Mouse (Mus musculus) intestine, embryonic 14.5 days (tissue): ENCODE results near the gene Sorcs3. TPM values are rescaled to one million over a fixed set of nuclear protein-coding genes. Genes with fewer than 3 reads are reported as not detected.

ENCODE experiments used
- ATAC-seq: fragments of 200-750 bp; cut with Nextera tagmentation; replicated peaks from 2 replicates; pipeline ENCODE4 v1.8.0; 2017; ENCODE audit warnings: low read depth, moderate number of reproducible peaks, moderate TSS enrichment, moderate library complexity; ENCODE audit not compliant: low FRiP score, low TSS enrichment
- DNase-seq: peaks from one replicate; pipeline ENCODE4 v3.0.0-alpha.2; 2018; ENCODE audit warnings: low spot score
- H3K27ac ChIP-seq: fragments of 300-500 bp; sonication (generic); 2 replicates; pipeline ENCODE4 v1.5.1; 2014; ENCODE audit warnings: low read depth, mild to moderate bottlenecking, control low read depth
- H3K27me3 ChIP-seq: fragments of 300-500 bp; sonication (generic); replicated peaks from 2 replicates; pipeline ENCODE4 v1.6.1; 2014; ENCODE audit warnings: low read length, control low read depth; ENCODE audit not compliant: control insufficient read depth, insufficient read depth
- H3K36me3 ChIP-seq: fragments of 300-500 bp; sonication (generic); 2 replicates; pipeline ENCODE4 v1.6.1; 2014; ENCODE audit warnings: low read length, control low read depth; ENCODE audit not compliant: control insufficient read depth, insufficient read depth
- H3K4me1 ChIP-seq: fragments of 300-500 bp; sonication (generic); replicated peaks from 2 replicates; pipeline ENCODE4 v1.6.1; 2014; ENCODE audit warnings: low read length, control low read depth, mixed read lengths; ENCODE audit not compliant: control insufficient read depth, insufficient read depth
- H3K4me2 ChIP-seq: fragments of 300-500 bp; sonication (generic); 2 replicates; pipeline ENCODE4 v1.6.1; 2014; ENCODE audit warnings: low read length
- H3K4me3 ChIP-seq: fragments of 300-500 bp; sonication (generic); 2 replicates; pipeline ENCODE4 v1.5.1; 2014; ENCODE audit warnings: low read depth, low read length, control low read depth, mixed read lengths
- H3K9ac ChIP-seq: fragments of 300-500 bp; sonication (generic); 2 replicates; pipeline ENCODE4 v1.6.1; 2014; ENCODE audit warnings: mild to moderate bottlenecking, low read length
- H3K9me3 ChIP-seq: fragments of 300-500 bp; sonication (generic); 2 replicates; pipeline ENCODE4 v1.6.1; 2016; ENCODE audit warnings: low read length, control low read depth; ENCODE audit not compliant: control insufficient read depth
- WGBS: fragments of 180-500 bp; shearing (Covaris S2); extraction: QIAGEN DNeasy Blood & Tissue Kit; methylation state at CpG from one replicate; pipeline ENCODE4 v1.1.7; 2014; 5-methylcytosine and 5-hydroxymethylcytosine counted together
- polyA plus RNA-seq: library from polyadenylated mRNA; unstranded; fragments of >200 nt; fragmentation: Nextera tagmentation; extraction: Ambion mirVana; gene quantifications from 2 replicates; pipeline ENCODE4 v1.2.1, GENCODE M21; 2014

Gene Sorcs3
- polyA plus RNA-seq, 1 experiment from 2014 or later, result 0.58 TPM

GRCm38 (mm10) chr19:48703763-48704162 is 497.9 kb downstream of the Sorcs3 start:
- no peak for ATAC-seq
- DNase-seq, result no peak
- H3K4me2 ChIP-seq, result no peak overlapping the region
- H3K36me3 ChIP-seq, result no peaks in the 10 kb centered on the region
- H3K27ac ChIP-seq, result no peak overlapping the region
- H3K4me1 ChIP-seq, result peaks cover 6% of the 10 kb centered on the region; the same call in 1 of the 2 replicates
- WGBS, result 81% methylated on average over 2 of the region's 2 CpGs
- no peaks in the 10 kb centered on the region for H3K27me3 ChIP-seq
- no peak overlapping the region for H3K4me3 ChIP-seq
- no peaks in the 10 kb centered on the region for H3K9me3 ChIP-seq
- no peak overlapping the region for H3K9ac ChIP-seq

DNA sequence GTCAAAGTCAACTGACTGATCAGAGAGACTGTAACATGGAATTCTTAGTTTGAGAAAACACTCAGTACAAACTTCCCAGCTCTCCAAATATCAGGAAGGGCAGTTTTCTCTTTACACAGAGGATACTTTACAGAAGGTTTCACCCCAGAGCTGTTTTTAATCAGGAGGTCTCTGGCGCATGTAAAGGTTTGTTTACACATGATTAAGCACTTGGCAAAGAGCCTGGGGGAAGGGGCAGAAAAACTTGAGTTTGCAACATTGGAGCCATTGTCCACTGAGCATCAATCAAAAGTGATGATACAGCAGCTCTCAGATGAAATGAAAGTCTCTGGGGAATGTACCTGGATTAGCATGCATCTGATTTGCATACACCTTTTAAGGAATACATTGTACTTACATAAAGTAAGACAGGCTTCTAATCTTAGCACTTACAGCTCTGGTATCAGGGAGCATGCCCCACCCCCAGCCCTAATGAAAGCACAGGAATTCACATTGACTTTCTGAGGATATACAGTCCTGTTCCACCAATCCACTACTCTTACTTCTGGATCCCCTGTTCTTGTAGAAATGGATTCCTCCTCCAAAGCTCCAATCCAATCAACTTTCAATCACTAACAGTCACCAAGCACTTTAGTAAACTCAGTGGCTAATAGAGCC is 500.6 kb downstream of the Sorcs3 start:
- no peak for DNase-seq
- 0% methylated on average over 1 of the region's 1 CpGs for WGBS
- no peaks in the 10 kb centered on the region for H3K36me3 ChIP-seq
- H3K9me3 ChIP-seq, result no peaks in the 10 kb centered on the region
- H3K4me2 ChIP-seq, result no peak overlapping the region
- H3K4me1 ChIP-seq, result peaks cover 6% of the 10 kb centered on the region; the same call in 1 of the 2 replicates
- no peak for ATAC-seq
- H3K27me3 ChIP-seq, result no peaks in the 10 kb centered on the region
- H3K9ac ChIP-seq, result no peak overlapping the region
- H3K27ac ChIP-seq, result no peak overlapping the region
- no peak overlapping the region for H3K4me3 ChIP-seq

DNA sequence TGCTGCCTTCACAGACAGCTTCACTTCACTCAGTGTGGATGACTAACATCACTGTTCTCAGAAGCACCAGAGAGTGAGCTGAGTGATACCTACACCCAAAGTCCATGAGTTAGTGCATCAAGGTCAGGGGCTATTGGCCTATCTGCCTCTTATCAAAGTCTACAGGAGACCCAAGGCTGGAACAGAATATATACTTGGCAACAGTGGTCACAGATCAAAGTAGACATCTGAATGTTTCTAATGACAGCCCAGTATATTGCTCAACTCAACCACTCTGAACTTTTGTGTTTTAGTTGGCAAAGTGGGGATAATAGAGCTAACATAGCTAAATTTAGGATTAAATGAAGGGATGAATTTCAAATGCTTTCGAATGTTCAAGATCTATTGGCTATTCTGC is 501.1 kb downstream of the Sorcs3 start:
- no peak for DNase-seq
- no peak overlapping the region for H3K9ac ChIP-seq
- H3K4me3 ChIP-seq, result no peak overlapping the region
- ATAC-seq, result no peak
- H3K4me1 ChIP-seq, result peaks cover 6% of the 10 kb centered on the region; the same call in 1 of the 2 replicates
- no peak overlapping the region for H3K27ac ChIP-seq
- H3K27me3 ChIP-seq, result no peaks in the 10 kb centered on the region
- H3K36me3 ChIP-seq, result no peaks in the 10 kb centered on the region
- H3K9me3 ChIP-seq, result no peaks in the 10 kb centered on the region
- H3K4me2 ChIP-seq, result no peak overlapping the region
- 93% methylated on average over 1 of the region's 1 CpGs for WGBS

DNA sequence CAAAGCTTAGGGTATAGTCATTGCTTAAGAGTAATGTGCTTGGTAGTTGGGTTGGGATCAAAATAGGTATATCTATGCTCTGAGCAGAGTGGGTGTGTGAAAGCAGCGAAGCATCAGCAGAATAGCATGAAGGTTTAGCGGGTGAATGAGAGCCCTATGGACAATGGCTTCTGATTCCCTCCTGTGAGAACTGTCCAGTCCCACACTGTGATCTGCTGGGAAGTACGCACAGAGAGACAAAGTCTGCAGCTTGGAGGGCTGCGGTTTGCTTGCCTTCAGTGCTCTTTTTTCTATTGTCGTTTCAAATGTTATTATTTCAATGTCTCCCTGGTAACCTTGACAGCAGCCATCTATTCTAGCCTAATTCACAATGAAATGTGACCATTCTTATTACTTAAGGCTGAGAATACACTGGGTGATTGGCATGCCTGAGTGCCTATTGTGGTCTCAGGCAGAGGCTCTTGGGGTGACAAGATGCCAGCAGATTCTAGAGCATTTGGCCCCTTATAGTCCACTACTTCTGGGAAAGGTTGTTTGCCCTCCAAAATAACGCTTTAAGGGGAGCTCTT is 520.1 kb downstream of the Sorcs3 start:
- no peak overlapping the region for H3K4me3 ChIP-seq
- ATAC-seq (no peak), DNase-seq (no peak)
- H3K4me1 ChIP-seq, result no peaks in the 10 kb centered on the region
- 72% methylated on average over 6 of the region's 6 CpGs for WGBS
- H3K27me3 ChIP-seq, result no peaks in the 10 kb centered on the region
- H3K9me3 ChIP-seq, result no peaks in the 10 kb centered on the region
- no peaks in the 10 kb centered on the region for H3K36me3 ChIP-seq
- H3K27ac ChIP-seq, result no peak overlapping the region
- H3K4me2 ChIP-seq, result no peak overlapping the region
- H3K9ac ChIP-seq, result no peak overlapping the region

DNA sequence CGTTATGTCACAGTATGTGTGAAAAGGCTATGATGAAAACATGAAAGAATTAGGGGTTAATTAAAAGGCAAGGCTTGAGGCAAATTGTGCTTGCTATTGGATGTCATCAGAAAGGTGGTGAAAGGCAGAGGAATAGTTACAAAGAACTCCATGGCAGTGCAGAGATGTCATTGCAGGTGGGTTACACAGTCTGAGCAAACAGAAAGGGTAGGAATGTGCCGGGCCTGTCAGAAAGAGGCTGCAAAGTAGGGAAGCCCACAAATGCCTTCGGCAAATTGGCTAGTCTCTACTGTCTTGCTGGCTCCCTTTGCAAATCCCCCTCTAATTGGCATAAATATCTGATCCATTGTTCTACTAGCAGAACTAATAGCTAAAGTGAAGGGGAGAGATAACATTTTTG is 521.2 kb downstream of the Sorcs3 start:
- H3K9ac ChIP-seq, result no peak overlapping the region
- 67% methylated on average over 3 of the region's 3 CpGs for WGBS

DNA sequence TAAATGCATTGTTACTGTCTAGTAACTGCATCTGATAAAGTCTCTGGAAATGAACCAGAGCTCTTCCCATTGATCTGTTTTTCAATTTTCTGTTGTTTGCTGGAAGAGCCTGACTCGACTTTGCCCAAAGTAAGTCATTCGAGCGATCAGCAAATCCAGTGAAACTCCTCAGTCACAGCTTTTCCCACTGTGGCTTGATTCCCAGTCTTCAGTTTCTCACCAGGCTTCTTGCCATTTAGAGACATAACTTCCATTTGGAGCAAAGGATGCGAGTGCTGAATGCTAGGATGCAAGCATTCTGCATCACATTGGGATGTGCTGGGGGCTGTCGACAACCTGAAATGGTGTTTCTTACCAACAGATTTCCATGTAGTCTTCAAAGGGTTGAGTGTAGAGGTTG is 521.8 kb downstream of the Sorcs3 start:
- no peaks in the 10 kb centered on the region for H3K9me3 ChIP-seq
- no peaks in the 10 kb centered on the region for H3K4me1 ChIP-seq
- DNase-seq (no peak), ATAC-seq (no peak)
- H3K4me3 ChIP-seq, result no peak overlapping the region
- no peak overlapping the region for H3K27ac ChIP-seq
- no peaks in the 10 kb centered on the region for H3K36me3 ChIP-seq
- 91% methylated on average over 5 of the region's 5 CpGs for WGBS
- H3K4me2 ChIP-seq, result no peak overlapping the region
- H3K9ac ChIP-seq, result no peak overlapping the region
- H3K27me3 ChIP-seq, result no peaks in the 10 kb centered on the region

More for the DNA sequence above, 521.2 kb downstream of the Sorcs3 start:
- Histone ChIP-seq H3K4me3 (no peak overlapping the region), H3K4me2 (no peak overlapping the region), H3K9me3 (no peaks in the 10 kb centered on the region), H3K36me3 (no peaks in the 10 kb centered on the region), H3K27me3 (no peaks in the 10 kb centered on the region), H3K4me1 (no peaks in the 10 kb centered on the region), H3K27ac (no peak overlapping the region)
- ATAC-seq (no peak), DNase-seq (no peak)

GRCm38 (mm10) chr19:48731731-48732130 is 525.9 kb downstream of the Sorcs3 start:
- Histone ChIP-seq H3K9ac (no peak overlapping the region), H3K27ac (no peak overlapping the region), H3K9me3 (no peaks in the 10 kb centered on the region), H3K4me2 (no peak overlapping the region), H3K36me3 (no peaks in the 10 kb centered on the region), H3K4me1 (no peaks in the 10 kb centered on the region), H3K27me3 (no peaks in the 10 kb centered on the region), H3K4me3 (no peak overlapping the region)
- no peak for ATAC-seq
- no peak for DNase-seq
- WGBS, result 93% methylated on average over 10 of the region's 10 CpGs

- no peaks in the 10 kb centered on the region for H3K36me3 ChIP-seq
- no peaks in the 10 kb centered on the region for H3K9me3 ChIP-seq
- no peak overlapping the region for H3K4me3 ChIP-seq
- H3K27me3 ChIP-seq, result no peaks in the 10 kb centered on the region
- no peak for DNase-seq
- ATAC-seq, result no peak
- no peak overlapping the region for H3K4me2 ChIP-seq
- H3K27ac ChIP-seq, result no peak overlapping the region
- H3K9ac ChIP-seq, result no peak overlapping the region
- 74% methylated on average over 4 of the region's 4 CpGs for WGBS
- H3K4me1 ChIP-seq, result no peaks in the 10 kb centered on the region
Measured at GRCm38 (mm10) chr19:48734370-48734769, 528.5 kb downstream of the Sorcs3 start.

DNA sequence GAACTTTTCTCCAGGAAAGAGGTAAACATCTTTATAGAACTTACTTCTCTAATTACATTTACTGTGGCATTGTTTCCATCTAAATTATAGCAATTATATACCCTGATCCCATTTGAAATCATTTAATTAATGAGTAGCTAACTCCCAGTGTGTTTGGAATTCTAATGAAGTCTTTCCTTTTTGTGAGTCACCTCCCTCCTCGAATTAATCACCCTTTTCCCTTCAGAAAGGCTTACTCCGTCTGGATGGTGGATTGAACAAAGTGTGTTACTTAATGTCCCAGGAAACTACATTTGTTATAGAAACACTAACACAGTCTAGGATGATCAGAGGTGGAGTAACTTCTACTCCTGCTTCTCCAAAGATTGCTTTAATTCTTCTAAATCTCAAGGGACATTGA is 531.7 kb downstream of the Sorcs3 start:
- no peak overlapping the region for H3K9ac ChIP-seq
- no peak overlapping the region for H3K4me2 ChIP-seq
- H3K27ac ChIP-seq, result no peak overlapping the region
- DNase-seq, result no peak
- 58% methylated on average over 2 of the region's 2 CpGs for WGBS
- H3K9me3 ChIP-seq, result no peaks in the 10 kb centered on the region
- H3K4me3 ChIP-seq, result no peak overlapping the region
- no peaks in the 10 kb centered on the region for H3K27me3 ChIP-seq
- H3K36me3 ChIP-seq, result no peaks in the 10 kb centered on the region
- no peaks in the 10 kb centered on the region for H3K4me1 ChIP-seq
- no peak for ATAC-seq
